Mouse (Mus musculus) lung, adult 2 months (tissue): ENCODE results near the gene Wdr1.

Experiments
- CTCF ChIP-seq: fragments of 200-500 bp; IDR thresholded peaks from 2 replicates; pipeline ENCODE4 v1.5.1; 2011; ENCODE audit warnings: mild to moderate bottlenecking, low read length, control low read depth; ENCODE audit not compliant: insufficient read depth
- POLR2A ChIP-seq: fragments of 200-500 bp; IDR thresholded peaks from 2 replicates; pipeline ENCODE4 v1.6.1; 2011; ENCODE audit warnings: low read depth, mild to moderate bottlenecking, control low read depth, low read length, borderline replicate concordance; ENCODE audit errors: extremely low read depth

DNA sequence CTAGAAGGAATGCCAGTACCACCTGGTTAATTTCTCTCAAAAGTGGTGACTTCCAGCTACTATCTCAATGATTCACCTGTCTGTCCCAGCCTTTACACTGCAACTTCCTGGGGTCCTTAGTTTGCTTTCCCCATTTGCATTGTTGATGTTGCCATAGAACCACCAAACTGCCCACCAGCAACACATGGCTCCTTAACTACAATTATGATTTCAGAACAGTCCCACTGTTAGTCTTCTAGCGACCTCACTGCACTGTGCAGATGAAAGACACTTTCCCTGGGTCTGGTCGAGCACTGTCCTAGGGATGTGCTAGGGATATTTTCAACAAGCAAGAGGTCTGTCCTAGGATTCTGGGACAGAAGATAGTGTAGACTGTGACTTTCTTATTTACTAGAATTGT lies at the start of gene Wdr1:
- no peak for TF ChIP-seq CTCF
- no peak for TF ChIP-seq POLR2A
